Mouse (Mus musculus): ENCODE data around the gene Smim15. TPM values are rescaled to one million over a fixed set of nuclear protein-coding genes. Genes with fewer than 3 reads are reported as not detected.

Gene Smim15
- polyA plus RNA-seq, 2 experiments, result 17.1 to 24.7 TPM

- DNase-seq (ENCODE audit: low read depth in 3 of 3, low spot score in 3 of 3), result no peak
- WGBS (ENCODE audit: insufficient replicate concordance), result 80% methylated on average over 4 of the region's 4 CpGs
- no peaks in the 10 kb centered on the region for H3K4me1 ChIP-seq (replicated peaks; ENCODE audit: control insufficient read depth in 2 of 2, insufficient read depth in 2 of 2, low read length in 1 of 2)
- no peaks in the 10 kb centered on the region for H3K36me3 ChIP-seq (replicated peaks; ENCODE audit: control insufficient read depth, insufficient read depth, low read depth)
- H3K4me3 ChIP-seq (ENCODE audit: insufficient read depth in 1 of 2, low read depth in 2 of 2, low read length in 2 of 2), result no peak overlapping the region
- ATAC-seq (ENCODE audit: insufficient read depth), result no peak
- no peak overlapping the region for H3K27ac ChIP-seq
- no peak overlapping the region for H3K9ac ChIP-seq (replicated peaks)
- no peaks in the 10 kb centered on the region for H3K9me3 ChIP-seq (ENCODE audit: control insufficient read depth, low read length)
- TF ChIP-seq CTCF (IDR thresholded peaks at IDR 0.05; ENCODE audit: low read depth) (no peak), EP300 (IDR thresholded peaks at IDR 0.05; ENCODE audit: low read depth) (no peak)
- H3K27me3 ChIP-seq (ENCODE audit: control insufficient read depth, insufficient read depth, low read length), result no peaks in the 10 kb centered on the region
- H3K4me2 ChIP-seq (ENCODE audit: low read depth), result no peak overlapping the region
These were observed 39.8 kb downstream of the Smim15 start for GRCm38 (mm10) chr13:108084086-108084485.

GRCm38 (mm10) chr13:108086036-108086435, 41.8 kb downstream of the Smim15 start:
- no peak overlapping the region for H3K4me3 ChIP-seq (ENCODE audit: insufficient read depth in 1 of 2, low read depth in 2 of 2, low read length in 2 of 2)
- H3K9ac ChIP-seq (replicated peaks), result no peak overlapping the region
- no peak overlapping the region for H3K4me2 ChIP-seq (ENCODE audit: low read depth)
- no peak overlapping the region for H3K27ac ChIP-seq
- H3K27me3 ChIP-seq (ENCODE audit: control insufficient read depth, insufficient read depth, low read length), result no peaks in the 10 kb centered on the region
- H3K36me3 ChIP-seq (replicated peaks; ENCODE audit: control insufficient read depth, insufficient read depth, low read depth), result no peaks in the 10 kb centered on the region
- WGBS (ENCODE audit: insufficient replicate concordance), result 70% methylated on average over 5 of the region's 5 CpGs
- H3K9me3 ChIP-seq (ENCODE audit: control insufficient read depth, low read length), result no peaks in the 10 kb centered on the region
- ATAC-seq (ENCODE audit: insufficient read depth) (no peak), DNase-seq (ENCODE audit: low read depth in 3 of 3, low spot score in 3 of 3) (no peak)
- TF ChIP-seq CTCF (IDR thresholded peaks at IDR 0.05; ENCODE audit: low read depth) (no peak), EP300 (IDR thresholded peaks at IDR 0.05; ENCODE audit: low read depth) (no peak)
- H3K4me1 ChIP-seq (replicated peaks; ENCODE audit: control insufficient read depth in 2 of 2, insufficient read depth in 2 of 2, low read length in 1 of 2), result no peaks in the 10 kb centered on the region

GRCm38 (mm10) chr13:108086724-108087123, 42.5 kb downstream of the Smim15 start:
- Histone ChIP-seq H3K4me2 (ENCODE audit: low read depth) (no peak overlapping the region), H3K4me3 (ENCODE audit: insufficient read depth in 1 of 2, low read depth in 2 of 2, low read length in 2 of 2) (no peak overlapping the region), H3K4me1 (replicated peaks; ENCODE audit: control insufficient read depth in 2 of 2, insufficient read depth in 2 of 2, low read length in 1 of 2) (no peaks in the 10 kb centered on the region), H3K27ac (no peak overlapping the region), H3K36me3 (replicated peaks; ENCODE audit: control insufficient read depth, insufficient read depth, low read depth) (no peaks in the 10 kb centered on the region), H3K27me3 (ENCODE audit: control insufficient read depth, insufficient read depth, low read length) (no peaks in the 10 kb centered on the region), H3K9ac (replicated peaks) (no peak overlapping the region), H3K9me3 (ENCODE audit: control insufficient read depth, low read length) (no peaks in the 10 kb centered on the region)
- TF ChIP-seq CTCF (IDR thresholded peaks at IDR 0.05; ENCODE audit: low read depth) (no peak), EP300 (IDR thresholded peaks at IDR 0.05; ENCODE audit: low read depth) (no peak)
- ATAC-seq (ENCODE audit: insufficient read depth), result no peak
- no peak for DNase-seq (ENCODE audit: low read depth in 3 of 3, low spot score in 3 of 3)
- 72% methylated on average over 4 of the region's 4 CpGs for WGBS (ENCODE audit: insufficient replicate concordance)

- no peak for TF ChIP-seq CTCF (IDR thresholded peaks at IDR 0.05; ENCODE audit: low read depth)
- no peak for TF ChIP-seq EP300 (IDR thresholded peaks at IDR 0.05; ENCODE audit: low read depth)
- H3K4me3 ChIP-seq (ENCODE audit: insufficient read depth in 1 of 2, low read depth in 2 of 2, low read length in 2 of 2), result no peak overlapping the region
- H3K27ac ChIP-seq, result no peak overlapping the region
- no peaks in the 10 kb centered on the region for H3K36me3 ChIP-seq (replicated peaks; ENCODE audit: control insufficient read depth, insufficient read depth, low read depth)
- no peak overlapping the region for H3K4me2 ChIP-seq (ENCODE audit: low read depth)
- ATAC-seq (ENCODE audit: insufficient read depth) (no peak), DNase-seq (ENCODE audit: low read depth in 3 of 3, low spot score in 3 of 3) (no peak)
- H3K4me1 ChIP-seq (replicated peaks; ENCODE audit: control insufficient read depth in 2 of 2, insufficient read depth in 2 of 2, low read length in 1 of 2), result peaks cover 0 to 5% of the 10 kb centered on the region in 2 experiments; a peak in 2 of 4 replicates
- no peaks in the 10 kb centered on the region for H3K9me3 ChIP-seq (ENCODE audit: control insufficient read depth, low read length)
- WGBS (ENCODE audit: insufficient replicate concordance), result 74% methylated on average over 7 of the region's 7 CpGs
- H3K9ac ChIP-seq (replicated peaks), result no peak overlapping the region
- no peaks in the 10 kb centered on the region for H3K27me3 ChIP-seq (ENCODE audit: control insufficient read depth, insufficient read depth, low read length)
These were observed 48.0 kb downstream of the Smim15 start for GRCm38 (mm10) chr13:108092290-108092689.

- no peak overlapping the region for H3K27ac ChIP-seq
- no peak overlapping the region for H3K4me3 ChIP-seq (ENCODE audit: insufficient read depth in 1 of 2, low read depth in 2 of 2, low read length in 2 of 2)
- H3K9me3 ChIP-seq (ENCODE audit: control insufficient read depth, low read length), result no peaks in the 10 kb centered on the region
- DNase-seq (ENCODE audit: low read depth in 3 of 3, low spot score in 3 of 3) (no peak), ATAC-seq (ENCODE audit: insufficient read depth) (no peak)
- 50% methylated on average over 5 of the region's 5 CpGs for WGBS (ENCODE audit: insufficient replicate concordance)
- H3K27me3 ChIP-seq (ENCODE audit: control insufficient read depth, insufficient read depth, low read length), result no peaks in the 10 kb centered on the region
- H3K4me1 ChIP-seq (replicated peaks; ENCODE audit: control insufficient read depth in 2 of 2, insufficient read depth in 2 of 2, low read length in 1 of 2), result peaks cover 0 to 5% of the 10 kb centered on the region in 2 experiments; a peak in 2 of 4 replicates
- H3K4me2 ChIP-seq (ENCODE audit: low read depth), result no peak overlapping the region
- no peak for TF ChIP-seq EP300 (IDR thresholded peaks at IDR 0.05; ENCODE audit: low read depth)
- TF ChIP-seq CTCF (IDR thresholded peaks at IDR 0.05; ENCODE audit: low read depth), result no peak
- H3K9ac ChIP-seq (replicated peaks), result no peak overlapping the region
- H3K36me3 ChIP-seq (replicated peaks; ENCODE audit: control insufficient read depth, insufficient read depth, low read depth), result no peaks in the 10 kb centered on the region
These were observed 50.4 kb downstream of the Smim15 start for GRCm38 (mm10) chr13:108094681-108095080.
